Mouse (Mus musculus) urinary bladder, postnatal 4 days (tissue): Measurements from ENCODE around the gene Tspoap1.

ENCODE experiments used
- DNase-seq, 2 experiments: peaks; one replicate each; pipeline ENCODE4 v3.0.0; 2021 to 2022; ENCODE audit warnings: low spot score in 2 of 2

The Tspoap1 gene

GRCm38 (mm10) chr11:87814831-87815230 is 54.5 kb downstream of the Tspoap1 start:
- DNase-seq: no peak

- DNase-seq: no peak
Measured at GRCm38 (mm10) chr11:87816707-87817442, 56.5 kb downstream of the Tspoap1 start.

DNA sequence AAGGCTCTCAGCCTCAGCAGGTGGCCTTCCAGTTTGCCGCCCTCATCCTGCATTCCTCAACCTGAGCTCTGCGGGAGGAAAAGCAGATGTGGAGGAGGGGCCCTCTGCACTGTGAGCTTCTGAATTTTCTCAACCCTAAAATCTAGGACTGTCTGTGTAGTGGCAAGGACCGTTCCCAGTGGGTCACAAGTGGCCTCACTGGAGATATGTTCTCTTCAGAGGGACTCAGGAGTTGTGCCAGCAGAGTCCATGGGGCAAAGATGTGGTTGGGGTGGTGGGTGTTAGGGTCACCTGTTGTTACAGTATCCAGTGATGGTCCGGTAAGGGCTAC is 57.1 kb downstream of the Tspoap1 start:
- DNase-seq: no peak

DNA sequence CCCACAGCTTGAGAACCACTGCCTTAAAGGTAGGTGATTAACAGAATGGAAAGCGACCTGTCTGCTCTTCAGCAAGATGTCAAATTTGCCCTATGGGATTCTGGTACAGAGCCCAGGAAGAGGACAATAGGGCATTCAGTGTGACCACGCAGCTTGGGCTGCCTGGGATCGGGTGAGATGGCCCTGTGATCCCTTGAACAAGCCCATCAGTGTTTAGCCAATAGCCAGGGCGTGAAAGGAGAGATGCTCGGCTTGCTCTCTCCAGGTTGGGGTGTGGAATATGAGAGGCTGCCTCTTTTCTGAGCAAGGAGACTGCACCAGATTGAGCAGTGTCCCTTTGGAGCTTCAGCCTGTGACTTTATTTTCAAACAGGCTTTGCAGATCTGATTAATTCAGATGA is 61.2 kb downstream of the Tspoap1 start:
- DNase-seq: no peak

DNA sequence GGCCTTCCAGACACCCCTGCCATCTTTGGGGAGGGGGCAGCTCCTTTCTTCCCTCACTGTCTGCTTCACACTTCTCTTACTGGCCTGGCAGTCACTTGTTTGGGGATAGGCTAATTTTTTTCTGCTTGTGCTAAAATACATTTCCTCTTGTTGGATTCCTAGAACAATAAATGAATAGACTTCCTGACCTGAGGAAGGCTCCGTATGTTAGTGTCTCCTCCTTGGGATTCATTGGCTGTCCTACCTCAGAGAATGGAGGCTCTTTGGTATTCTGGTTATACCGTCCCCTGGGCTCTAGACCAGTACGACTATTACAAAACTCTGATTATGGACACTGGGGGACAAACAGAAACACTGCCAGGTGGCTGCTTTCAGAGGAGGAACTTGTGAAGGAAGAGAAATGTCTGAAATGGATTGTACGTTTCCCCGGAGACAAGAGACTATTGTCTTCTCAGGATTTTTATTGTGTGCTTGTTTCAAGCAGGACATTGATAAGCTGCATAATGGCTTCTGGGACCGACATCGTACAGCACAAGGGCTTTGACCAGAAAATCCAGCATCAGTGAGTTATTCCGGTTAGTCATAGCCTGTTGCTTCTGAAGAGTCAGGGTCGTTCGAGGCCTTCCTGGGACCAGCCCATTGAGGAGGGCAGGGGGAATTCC is 68.0 kb downstream of the Tspoap1 start, which contains the start of gene Lpo:
TSS of gene Lpo (minus strand) at position 51 of the 662 bp plus-strand sequence.
- no peak for DNase-seq
